Mouse (Mus musculus) C2C12 (cell line): ENCODE measurements around the gene Dlgap5. TPM values are rescaled to one million over a fixed set of nuclear protein-coding genes. Genes with fewer than 3 reads are reported as not detected.

Source experiments
- H3K27me3 ChIP-seq: one replicate; pipeline ENCODE4 v1.6.1; 2011; ENCODE audit not compliant: control insufficient read depth, insufficient read depth, insufficient read length
- H3K36me3 ChIP-seq: one replicate; pipeline ENCODE4 v1.6.1; 2011; ENCODE audit not compliant: control insufficient read depth, insufficient read depth
- H3K4me3 ChIP-seq: one replicate; pipeline ENCODE4 v1.5.1; 2011; ENCODE audit warnings: mild to moderate bottlenecking, control low read depth; ENCODE audit not compliant: poor library complexity, insufficient read depth, severe bottlenecking
- H3K79me2 ChIP-seq: one replicate; pipeline ENCODE4 v1.6.1; 2011; ENCODE audit not compliant: control insufficient read depth, insufficient read depth
- H3K79me3 ChIP-seq: one replicate; pipeline ENCODE4 v1.6.1; 2011; ENCODE audit warnings: low read depth, control low read depth
- H3ac ChIP-seq: one replicate; pipeline ENCODE3; 2011; ENCODE audit warnings: low read depth; ENCODE audit not compliant: control insufficient read depth, insufficient read length
- CEBPB ChIP-seq: IDR thresholded peaks from one replicate; pipeline ENCODE4 v1.6.1; 2011; ENCODE audit warnings: low read depth, mild to moderate bottlenecking, control low read depth, moderate library complexity
- CTCF ChIP-seq: IDR thresholded peaks from one replicate; pipeline ENCODE4 v1.5.1; 2011; ENCODE audit not compliant: control insufficient read depth, insufficient read depth, insufficient read length
- FOSL1 ChIP-seq: IDR thresholded peaks from one replicate; pipeline ENCODE4 v1.8.0; 2011; ENCODE audit warnings: mild to moderate bottlenecking, low read length; ENCODE audit not compliant: poor library complexity, insufficient read depth, severe bottlenecking
- MAX ChIP-seq: IDR thresholded peaks from one replicate; pipeline ENCODE4 v1.6.1; 2011; ENCODE audit warnings: mild to moderate bottlenecking, control low read depth
- MYOD1 ChIP-seq: IDR thresholded peaks from one replicate; pipeline ENCODE4 v1.6.1; 2011; ENCODE audit warnings: low read depth; ENCODE audit not compliant: control insufficient read depth, insufficient read length
- MYOG ChIP-seq: IDR thresholded peaks from one replicate; pipeline ENCODE4 v1.6.1; 2011; ENCODE audit not compliant: control insufficient read depth, insufficient read length; ENCODE audit errors: extremely low read depth
- USF1 ChIP-seq: IDR thresholded peaks from one replicate; pipeline ENCODE4 v1.6.1; 2011; ENCODE audit warnings: low read depth, mild to moderate bottlenecking, control low read depth, moderate library complexity
- polyA plus RNA-seq: library from polyadenylated mRNA; unstranded; fragments of >200 nt; fragmentation: generic; extraction: Trizol; gene quantifications from one replicate; pipeline ENCODE4 v1.2.1, GENCODE M21; 2012; ENCODE audit warnings: missing spikeins

Dlgap5 gene
- polyA plus RNA-seq, 1 experiment = 34.2 TPM

DNA sequence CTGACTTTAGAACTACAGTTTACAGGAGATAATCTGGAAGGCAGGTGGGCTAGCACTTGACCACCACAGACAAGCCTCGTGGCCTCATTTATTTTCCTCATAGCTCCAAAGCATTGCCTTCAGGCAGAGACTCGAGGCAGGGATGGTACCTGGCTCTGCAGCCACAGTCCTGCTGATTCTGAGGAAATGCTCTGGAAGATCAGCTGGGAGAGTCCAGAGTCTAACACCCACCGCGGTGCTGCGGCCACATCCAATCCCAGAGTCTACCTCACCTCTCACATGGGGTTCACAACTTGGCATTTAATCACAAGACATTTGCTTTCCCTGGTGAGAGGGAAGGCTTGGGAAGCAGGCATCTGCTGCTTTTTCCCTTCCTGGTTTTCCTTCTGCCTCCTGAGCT is 63.3 kb downstream of the Dlgap5 start:
- Histone ChIP-seq H3K79me3 (no peaks in the 10 kb centered on the region), H3K27me3 (no peaks in the 10 kb centered on the region), H3K4me3 (no peak overlapping the region), H3ac (no peak overlapping the region), H3K36me3 (no peaks in the 10 kb centered on the region), H3K79me2 (no peaks in the 10 kb centered on the region)
- TF ChIP-seq MYOG (no peak), MAX (no peak), USF1 (no peak), CEBPB (no peak), FOSL1 (no peak), CTCF (no peak), MYOD1 (no peak)

- H3ac ChIP-seq = no peak overlapping the region
- H3K79me3 ChIP-seq = no peaks in the 10 kb centered on the region
- no peaks in the 10 kb centered on the region for H3K27me3 ChIP-seq
- H3K79me2 ChIP-seq = no peaks in the 10 kb centered on the region
- H3K36me3 ChIP-seq = no peaks in the 10 kb centered on the region
- no peak overlapping the region for H3K4me3 ChIP-seq
- TF ChIP-seq FOSL1 (peak; percentile 40), CTCF (no peak), MYOD1 (peak; percentile 59), CEBPB (peak; percentile 93)
Measured at GRCm38 (mm10) chr14:47354111-47354577, 64.1 kb downstream of the Dlgap5 start.

DNA sequence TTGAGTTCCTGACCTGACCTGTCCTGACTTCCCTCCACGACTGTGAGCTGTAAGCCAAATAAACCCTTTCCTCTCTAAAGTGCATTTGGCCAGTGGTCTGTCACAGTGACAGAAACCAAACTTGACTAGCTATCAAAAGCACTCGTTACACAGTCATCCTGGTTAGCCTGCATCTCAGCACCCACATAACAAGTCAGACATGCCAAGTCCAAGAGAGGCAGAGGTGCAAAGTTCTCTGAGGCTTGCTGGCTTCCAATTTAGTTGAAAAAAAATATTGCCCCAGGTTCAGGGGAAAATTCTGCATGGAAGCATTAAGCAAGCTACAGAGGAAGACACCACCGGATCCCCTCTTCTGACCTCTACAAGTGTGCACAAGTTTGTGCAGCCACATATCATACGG is 65.0 kb downstream of the Dlgap5 start:
- Histone ChIP-seq H3K4me3 (no peak overlapping the region), H3K79me3 (no peaks in the 10 kb centered on the region), H3K27me3 (no peaks in the 10 kb centered on the region), H3K79me2 (no peaks in the 10 kb centered on the region), H3ac (no peak overlapping the region), H3K36me3 (no peaks in the 10 kb centered on the region)
- TF ChIP-seq CEBPB (no peak), MYOG (no peak), MAX (no peak), CTCF (no peak), USF1 (no peak), MYOD1 (no peak), FOSL1 (no peak)

DNA sequence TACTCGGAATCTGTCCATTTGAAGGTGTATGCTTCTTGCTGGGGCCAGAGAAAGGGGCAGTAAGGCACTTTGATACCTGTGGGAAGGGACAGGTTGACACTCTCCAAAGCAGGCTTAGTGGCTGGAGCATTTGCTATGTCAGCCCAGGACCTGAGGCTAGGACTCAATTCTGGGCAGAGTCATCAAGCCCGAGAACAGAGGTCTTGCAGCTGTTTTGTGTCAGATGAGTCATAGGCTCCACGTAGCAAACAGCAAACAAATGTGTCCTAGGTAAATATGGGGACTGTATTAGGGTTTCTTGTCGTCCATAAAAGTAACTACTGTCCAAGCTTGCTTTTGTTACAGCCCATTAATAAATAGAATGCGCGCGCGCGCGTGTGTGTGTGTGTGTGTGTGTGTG is 65.9 kb downstream of the Dlgap5 start:
- H3K36me3 ChIP-seq = no peaks in the 10 kb centered on the region
- TF ChIP-seq MAX = no peak
- TF ChIP-seq MYOD1 = peak; percentile 63
- H3K79me2 ChIP-seq = no peaks in the 10 kb centered on the region
- H3K27me3 ChIP-seq = no peaks in the 10 kb centered on the region
- no peak overlapping the region for H3K4me3 ChIP-seq
- H3K79me3 ChIP-seq = no peaks in the 10 kb centered on the region
- H3ac ChIP-seq = no peak overlapping the region

- H3K27me3 ChIP-seq = no peaks in the 10 kb centered on the region
- H3K79me2 ChIP-seq = no peaks in the 10 kb centered on the region
- TF ChIP-seq FOSL1 (no peak), CEBPB (no peak), USF1 (no peak), CTCF (no peak), MAX (no peak), MYOG (no peak), MYOD1 (peak; percentile 31)
- H3K4me3 ChIP-seq = no peak overlapping the region
- no peaks in the 10 kb centered on the region for H3K36me3 ChIP-seq
- H3K79me3 ChIP-seq = no peaks in the 10 kb centered on the region
- H3ac ChIP-seq = no peak overlapping the region
Measured at GRCm38 (mm10) chr14:47350974-47351373, 67.2 kb downstream of the Dlgap5 start.

- Histone ChIP-seq H3K36me3 (no peaks in the 10 kb centered on the region), H3K79me3 (no peaks in the 10 kb centered on the region), H3ac (no peak overlapping the region), H3K4me3 (no peak overlapping the region), H3K79me2 (no peaks in the 10 kb centered on the region), H3K27me3 (no peaks in the 10 kb centered on the region)
- TF ChIP-seq CTCF (no peak), CEBPB (no peak), MYOD1 (no peak), USF1 (no peak), MAX (no peak), MYOG (no peak), FOSL1 (no peak)
Measured at GRCm38 (mm10) chr14:47346715-47347114, 71.5 kb downstream of the Dlgap5 start.
